Mouse (Mus musculus): Measurements from ENCODE around the gene Slc25a39. TPM values are rescaled to one million over a fixed set of nuclear protein-coding genes. Genes with fewer than 3 reads are reported as not detected.
A peak's percentile ranks its signal among the peaks of the same experiment; 100 is the strongest.

Slc25a39 gene
- polyA plus RNA-seq, 1 experiment = 290 TPM

- TF ChIP-seq POLR2A (IDR thresholded peaks at IDR 0.05; ENCODE audit: borderline replicate concordance, extremely low read depth, low read depth, low read length) (no peak), CTCF (IDR thresholded peaks at IDR 0.05; ENCODE audit: insufficient read depth, low read length) (no peak)
- Histone ChIP-seq H3K4me3 (replicated peaks; ENCODE audit: extremely low read depth, low read depth, low read length) (no peak overlapping the region), H3K4me1 (ENCODE audit: control insufficient read depth, insufficient read depth, low read length) (no peaks in the 10 kb centered on the region)
- WGBS = 21% methylated on average over 15 of the region's 15 CpGs
- no peak for DNase-seq
These were observed 8.6 kb downstream of the Slc25a39 start for GRCm38 (mm10) chr11:102399107-102399506.

GRCm38 (mm10) chr11:102398007-102398825 is 9.5 kb downstream of the Slc25a39 start:
- no peak for DNase-seq
- 69% methylated on average over 20 of the region's 20 CpGs for WGBS
- no peaks in the 10 kb centered on the region for H3K4me1 ChIP-seq (ENCODE audit: control insufficient read depth, insufficient read depth, low read length)
- no peak overlapping the region for H3K4me3 ChIP-seq (replicated peaks; ENCODE audit: extremely low read depth, low read depth, low read length)
- TF ChIP-seq POLR2A (IDR thresholded peaks at IDR 0.05; ENCODE audit: borderline replicate concordance, extremely low read depth, low read depth, low read length) = no peak
- no peak for TF ChIP-seq CTCF (IDR thresholded peaks at IDR 0.05; ENCODE audit: insufficient read depth, low read length)

GRCm38 (mm10) chr11:102396671-102397141 is 11.0 kb downstream of the Slc25a39 start:
- 69% methylated on average over 7 of the region's 7 CpGs for WGBS
- no peak for DNase-seq
- Histone ChIP-seq H3K4me1 (ENCODE audit: control insufficient read depth, insufficient read depth, low read length) (no peaks in the 10 kb centered on the region), H3K4me3 (replicated peaks; ENCODE audit: extremely low read depth, low read depth, low read length) (no peak overlapping the region)
- no peak for TF ChIP-seq POLR2A (IDR thresholded peaks at IDR 0.05; ENCODE audit: borderline replicate concordance, extremely low read depth, low read depth, low read length)
- TF ChIP-seq CTCF (IDR thresholded peaks at IDR 0.05; ENCODE audit: insufficient read depth, low read length) = no peak

GRCm38 (mm10) chr11:102396263-102396662 is 11.5 kb downstream of the Slc25a39 start:
- DNase-seq = no peak
- WGBS = 48% methylated on average over 6 of the region's 6 CpGs

GRCm38 (mm10) chr11:102395250-102395649 is 12.5 kb downstream of the Slc25a39 start:
- DNase-seq = no peak
- WGBS = 15% methylated on average over 5 of the region's 5 CpGs

More at GRCm38 (mm10) chr11:102396263-102396662, 11.5 kb downstream of the Slc25a39 start:
- Histone ChIP-seq H3K4me3 (replicated peaks; ENCODE audit: extremely low read depth, low read depth, low read length) (no peak overlapping the region), H3K4me1 (ENCODE audit: control insufficient read depth, insufficient read depth, low read length) (no peaks in the 10 kb centered on the region)
- no peak for TF ChIP-seq POLR2A (IDR thresholded peaks at IDR 0.05; ENCODE audit: borderline replicate concordance, extremely low read depth, low read depth, low read length)
- no peak for TF ChIP-seq CTCF (IDR thresholded peaks at IDR 0.05; ENCODE audit: insufficient read depth, low read length)

GRCm38 (mm10) chr11:102394421-102395124 is 13.2 kb downstream of the Slc25a39 start:
- Histone ChIP-seq H3K4me3 (replicated peaks; ENCODE audit: extremely low read depth, low read depth, low read length) (no peak overlapping the region), H3K4me1 (ENCODE audit: control insufficient read depth, insufficient read depth, low read length) (no peaks in the 10 kb centered on the region)
- no peak for TF ChIP-seq CTCF (IDR thresholded peaks at IDR 0.05; ENCODE audit: insufficient read depth, low read length)
- DNase-seq = no peak
- WGBS = 77% methylated on average over 9 of the region's 9 CpGs

More at GRCm38 (mm10) chr11:102395250-102395649, 12.5 kb downstream of the Slc25a39 start:
- H3K4me3 ChIP-seq (replicated peaks; ENCODE audit: extremely low read depth, low read depth, low read length) = no peak overlapping the region
- H3K4me1 ChIP-seq (ENCODE audit: control insufficient read depth, insufficient read depth, low read length) = no peaks in the 10 kb centered on the region
- TF ChIP-seq POLR2A (IDR thresholded peaks at IDR 0.05; ENCODE audit: borderline replicate concordance, extremely low read depth, low read depth, low read length) (no peak), CTCF (IDR thresholded peaks at IDR 0.05; ENCODE audit: insufficient read depth, low read length) (no peak)

GRCm38 (mm10) chr11:102393719-102394420 is 13.9 kb downstream of the Slc25a39 start:
- Histone ChIP-seq H3K4me3 (replicated peaks; ENCODE audit: extremely low read depth, low read depth, low read length) (peak overlapping the region; percentile 7), H3K4me1 (ENCODE audit: control insufficient read depth, insufficient read depth, low read length) (no peaks in the 10 kb centered on the region)
- no peak for TF ChIP-seq CTCF (IDR thresholded peaks at IDR 0.05; ENCODE audit: insufficient read depth, low read length)
- TF ChIP-seq POLR2A (IDR thresholded peaks at IDR 0.05; ENCODE audit: borderline replicate concordance, extremely low read depth, low read depth, low read length) = no peak
- WGBS = 6% methylated on average over 17 of the region's 17 CpGs
- no peak for DNase-seq

- DNase-seq = peak; percentile 70
- Histone ChIP-seq H3K4me3 (replicated peaks; ENCODE audit: extremely low read depth, low read depth, low read length) (peak within 1 kb of the TSS; percentile 33), H3K4me1 (ENCODE audit: control insufficient read depth, insufficient read depth, low read length) (no peaks in the 10 kb centered on the region)
- 1% methylated on average over 34 of the region's 34 CpGs for WGBS
- TF ChIP-seq POLR2A (IDR thresholded peaks at IDR 0.05; ENCODE audit: borderline replicate concordance, extremely low read depth, low read depth, low read length) (no peak), CTCF (IDR thresholded peaks at IDR 0.05; ENCODE audit: insufficient read depth, low read length) (no peak)
These were observed 14.5 kb downstream of the Slc25a39 start, which contains the start of gene Rundc3a for GRCm38 (mm10) chr11:102393238-102393634. Gene Rundc3a (plus strand): TSS chr11:102393403.
